Mouse (Mus musculus) ovary, postnatal 14 days (tissue): ENCODE measurements at regions not wholly inside any gene's neighbourhood (a gene's known extent, or its start where the extent isn't known, plus 50 kb on each side); places are given as distances from the start of the nearest gene placed in this dataset.

Experiments
- DNase-seq: peaks from one replicate; pipeline ENCODE4 v3.0.0; 2022; ENCODE audit warnings: low spot score

GRCm38 (mm10) chr19:21012391-21012790 is 58.4 kb upstream of the Tmc1 start:
- no peak for DNase-seq

GRCm38 (mm10) chr19:21009607-21010006 is 55.6 kb upstream of the Tmc1 start:
- no peak for DNase-seq

GRCm38 (mm10) chr19:21004411-21004810 is 50.4 kb upstream of the Tmc1 start:
- no peak for DNase-seq
